9 mouse cellular contexts compared by ENCODE assay signal in the genomic region with DNA sequence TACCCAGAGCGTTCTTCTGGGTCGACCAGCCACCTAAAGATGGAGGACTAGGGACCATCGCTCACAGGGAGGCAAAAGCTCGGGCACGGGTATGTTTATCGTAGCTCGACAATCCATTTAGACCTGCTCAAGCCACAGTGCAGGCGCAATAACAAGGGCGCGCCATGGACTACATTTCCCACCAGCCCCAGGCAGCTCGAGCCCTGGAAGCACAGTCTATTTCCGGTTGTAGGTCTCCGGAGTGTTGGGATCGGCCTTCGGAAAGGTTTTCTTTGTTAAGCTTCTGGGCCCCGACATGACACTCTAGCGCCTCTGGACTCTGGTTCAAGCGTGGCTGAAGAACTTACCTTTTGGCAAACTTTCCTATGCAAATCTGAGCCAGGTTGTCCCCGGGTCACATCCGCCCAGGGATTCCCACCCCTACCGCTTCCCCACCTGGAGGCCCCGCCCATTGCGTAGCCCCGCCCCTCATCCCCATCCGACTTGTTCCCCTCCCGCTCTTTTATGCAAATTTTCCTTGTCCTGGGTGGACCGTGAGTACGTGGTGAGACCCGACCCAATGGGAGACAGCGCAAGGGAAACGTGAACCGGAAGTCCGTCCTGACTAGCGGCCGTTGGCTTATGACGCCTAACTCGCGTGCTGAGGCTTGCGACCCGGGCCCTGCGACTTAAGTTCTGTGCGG. TPM values are rescaled to one million over a fixed set of nuclear protein-coding genes. Genes with fewer than 3 reads are reported as not detected.
DNase-seq lines count a peak whose midpoint lies in the region; ATAC-seq and TF ChIP-seq lines count a peak whose summit lies in the region.
"Had no signal": no experiment of that assay in that cellular context is flagged by ENCODE, and none has a peak within 500 bp of the region (broad histone marks: within the 10 kb centered on the region; RNA-seq: fewer than 3 reads in every experiment).

A gene (plus strand): TSS at position 591 of the 683 bp plus-strand sequence.

- TF ChIP-seq CTCF in E14TG2a.4 (conservative IDR thresholded peaks at IDR 0.05; ENCODE audit: low read length): no peak
- peak; percentile 6; the same call in 1 of the 2 replicates for TF ChIP-seq CTCF in heart, postnatal 0 days (IDR thresholded peaks at IDR 0.05; ENCODE audit: low read depth)

- TF ChIP-seq EP300 in heart, postnatal 0 days (IDR thresholded peaks at IDR 0.05; ENCODE audit: low read depth): no peak

- no peaks in the 10 kb centered on the region for H3K9me3 ChIP-seq in E14TG2a.4 (ENCODE audit: low read length)
- peaks cover 6% of the 10 kb centered on the region for H3K9me3 ChIP-seq in forebrain, embryonic 12.5 days
- H3K9me3 ChIP-seq in heart, postnatal 0 days (replicated peaks; ENCODE audit: control insufficient read depth, low read length): peaks cover 2% of the 10 kb centered on the region
- H3K9me3 ChIP-seq in liver, embryonic 16.5 days (replicated peaks; ENCODE audit: control insufficient read depth, low read length): peaks cover 1% of the 10 kb centered on the region; the same call in 1 of the 2 replicates
- H3K9me3 ChIP-seq in neural tube, embryonic 14.5 days (ENCODE audit: control insufficient read depth, low read length): 0 out of 2 replicates have a peak, but pooled peaks cover 6% of the 10 kb centered on the region

- peak within 1 kb of the TSS; percentile 82 for H3K9ac ChIP-seq in forebrain, embryonic 12.5 days
- peak within 1 kb of the TSS; percentile 89 for H3K9ac ChIP-seq in heart, postnatal 0 days (replicated peaks; ENCODE audit: low read depth, low read length)
- peak within 1 kb of the TSS; percentile 84 for H3K9ac ChIP-seq in liver, embryonic 16.5 days (ENCODE audit: low read depth, low read length)
- peak within 1 kb of the TSS; percentile 65 for H3K9ac ChIP-seq in neural tube, embryonic 14.5 days (replicated peaks; ENCODE audit: low read depth, low read length)

- no peaks in the 10 kb centered on the region for H3K27me3 ChIP-seq in E14TG2a.4 (ENCODE audit: insufficient read depth, low read length)
- 0 out of 2 replicates have a peak, but pooled peaks cover 3% of the 10 kb centered on the region for H3K27me3 ChIP-seq in forebrain, embryonic 12.5 days
- H3K27me3 ChIP-seq in heart, postnatal 0 days (ENCODE audit: control insufficient read depth, insufficient read depth, low read length): no peaks in the 10 kb centered on the region
- H3K27me3 ChIP-seq in liver, embryonic 16.5 days (ENCODE audit: control insufficient read depth, insufficient read depth, low read depth, low read length): no peaks in the 10 kb centered on the region
- no peaks in the 10 kb centered on the region for H3K27me3 ChIP-seq in neural tube, embryonic 14.5 days (ENCODE audit: control insufficient read depth, insufficient read depth, low read length)

- ATAC-seq in forebrain, embryonic 12.5 days (ENCODE audit: low FRiP score): peak; percentile 97
- peak; percentile 98 for ATAC-seq in heart, postnatal 0 days (ENCODE audit: insufficient read depth, low read depth)
- ATAC-seq in liver, embryonic 16.5 days (ENCODE audit: low read depth): peak; percentile 97
- ATAC-seq in neural tube, embryonic 14.5 days (ENCODE audit: low read depth): peak; percentile 99

- peaks cover 51% of the 10 kb centered on the region for H3K4me1 ChIP-seq in E14TG2a.4 (replicated peaks; ENCODE audit: low read depth, low read length)
- peaks cover 24% of the 10 kb centered on the region for H3K4me1 ChIP-seq in forebrain, embryonic 12.5 days
- peaks cover 21% of the 10 kb centered on the region for H3K4me1 ChIP-seq in heart, postnatal 0 days (ENCODE audit: control insufficient read depth, insufficient read depth)
- H3K4me1 ChIP-seq in liver, embryonic 16.5 days (ENCODE audit: control insufficient read depth, low read depth, low read length): peaks cover 22% of the 10 kb centered on the region
- H3K4me1 ChIP-seq in neural tube, embryonic 14.5 days (ENCODE audit: control insufficient read depth, insufficient read depth, low read length): peaks cover 17% of the 10 kb centered on the region

- peak within 1 kb of the TSS; percentile 82 for H3K4me2 ChIP-seq in forebrain, embryonic 12.5 days
- H3K4me2 ChIP-seq in heart, postnatal 0 days (ENCODE audit: low read depth, low read length): peak within 1 kb of the TSS; percentile 93
- H3K4me2 ChIP-seq in liver, embryonic 16.5 days (ENCODE audit: low read depth, low read length): peak within 1 kb of the TSS; percentile 92
- peak within 1 kb of the TSS; percentile 92 for H3K4me2 ChIP-seq in neural tube, embryonic 14.5 days (ENCODE audit: low read depth, low read length)

- peak within 1 kb of the TSS; percentile 99 for H3K4me3 ChIP-seq in E14TG2a.4 (replicated peaks; ENCODE audit: low read length)
- H3K4me3 ChIP-seq in forebrain, embryonic 12.5 days (replicated peaks): peak within 1 kb of the TSS; percentile 82
- peak within 1 kb of the TSS; percentile 66 for H3K4me3 ChIP-seq in heart, postnatal 0 days (ENCODE audit: low read depth, low read length)
- peak within 1 kb of the TSS; percentile 87 for H3K4me3 ChIP-seq in liver, embryonic 16.5 days (ENCODE audit: low read depth, low read length)
- peak within 1 kb of the TSS; percentile 69 for H3K4me3 ChIP-seq in neural tube, embryonic 14.5 days (ENCODE audit: low read depth, low read length)
- H3K4me3 ChIP-seq: myocyte had no signal

- peak within 1 kb of the TSS; percentile 82 for H3K27ac ChIP-seq in forebrain, embryonic 12.5 days
- H3K27ac ChIP-seq in heart, postnatal 0 days (ENCODE audit: low read depth): peak within 1 kb of the TSS; percentile 90
- H3K27ac ChIP-seq in liver, embryonic 16.5 days (ENCODE audit: low read length): peak within 1 kb of the TSS; percentile 88
- peak within 1 kb of the TSS; percentile 90 for H3K27ac ChIP-seq in neural tube, embryonic 14.5 days (ENCODE audit: low read depth, low read length)

- peak; percentile 96 for DNase-seq in c-Kit-positive CD71-positive TER-119-positive erythroid progenitor cells, embryonic 14.5 days (ENCODE audit: low spot score)
- peak; percentile 99 for DNase-seq in heart, postnatal 0 days (ENCODE audit: low spot score)
- DNase-seq in kidney, postnatal 4 days: peak; percentile 96 to 97
- peak; percentile 95 for DNase-seq in testis, postnatal 10 days (ENCODE audit: low spot score)

- peaks cover 33% of the 10 kb centered on the region for H3K36me3 ChIP-seq in E14TG2a.4 (ENCODE audit: insufficient read depth, low read length)
- peaks cover 22% of the 10 kb centered on the region for H3K36me3 ChIP-seq in forebrain, embryonic 12.5 days (replicated peaks)
- H3K36me3 ChIP-seq in heart, postnatal 0 days (replicated peaks; ENCODE audit: control insufficient read depth, insufficient read depth, low read length): peaks cover 25% of the 10 kb centered on the region
- peaks cover 22% of the 10 kb centered on the region for H3K36me3 ChIP-seq in liver, embryonic 16.5 days (ENCODE audit: control insufficient read depth, insufficient read depth)
- peaks cover 9% of the 10 kb centered on the region; the same call in 1 of the 2 replicates for H3K36me3 ChIP-seq in neural tube, embryonic 14.5 days (ENCODE audit: control insufficient read depth, insufficient read depth, low read length)

- WGBS in forebrain, embryonic 12.5 days: under 1% methylated on average over 42 of the region's 42 CpGs
- WGBS in heart, postnatal 0 days: under 1% methylated on average over 42 of the region's 42 CpGs
- 0% methylated on average over 42 of the region's 42 CpGs for WGBS in liver, embryonic 16.5 days (ENCODE audit: insufficient replicate concordance)
- under 1% methylated on average over 42 of the region's 42 CpGs for WGBS in neural tube, embryonic 14.5 days

RNA-seq across cellular contexts. Expression of the gene that starts here (rescaled TPM):
- 52.6 and 56.5 TPM in 2 replicates for polyA plus RNA-seq in forebrain, embryonic 12.5 days (2016; fragmentation: Nextera tagmentation; extraction: Ambion mirVana)
- total RNA-seq in heart, postnatal 0 days (2014; rRNA removed; ENCODE audit: low replicate concordance): 11.1 and 12.6 TPM in 2 replicates
- polyA plus RNA-seq in heart, postnatal 0 days (2015; fragmentation: Nextera tagmentation; extraction: Ambion mirVana): 15.8 and 17.1 TPM in 2 replicates
- polyA plus RNA-seq in liver, embryonic 16.5 days (2015; fragmentation: Nextera tagmentation; extraction: Ambion mirVana): 13.1 and 14.9 TPM in 2 replicates
- polyA plus RNA-seq in neural tube, embryonic 14.5 days (2014; fragmentation: Nextera tagmentation; extraction: Ambion mirVana): 30.1 and 39.2 TPM in 2 replicates

Comparison
In these comparisons a context has a peak if more than half of its experiments do, and no peak if none do; other contexts are left out.
1. Peak in every context shown above with its lines: DNase-seq, ATAC-seq, H3K4me3 ChIP-seq and H3K27ac ChIP-seq.